Mouse (Mus musculus) right cerebral cortex, postnatal 10 days (tissue): ENCODE measurements around the gene Lgalsl.

Experiments used
- DNase-seq, 2 experiments: peaks; one replicate each; pipeline ENCODE4 v3.0.0; 2021; ENCODE audit warnings: low spot score in 2 of 2

The Lgalsl gene

DNA sequence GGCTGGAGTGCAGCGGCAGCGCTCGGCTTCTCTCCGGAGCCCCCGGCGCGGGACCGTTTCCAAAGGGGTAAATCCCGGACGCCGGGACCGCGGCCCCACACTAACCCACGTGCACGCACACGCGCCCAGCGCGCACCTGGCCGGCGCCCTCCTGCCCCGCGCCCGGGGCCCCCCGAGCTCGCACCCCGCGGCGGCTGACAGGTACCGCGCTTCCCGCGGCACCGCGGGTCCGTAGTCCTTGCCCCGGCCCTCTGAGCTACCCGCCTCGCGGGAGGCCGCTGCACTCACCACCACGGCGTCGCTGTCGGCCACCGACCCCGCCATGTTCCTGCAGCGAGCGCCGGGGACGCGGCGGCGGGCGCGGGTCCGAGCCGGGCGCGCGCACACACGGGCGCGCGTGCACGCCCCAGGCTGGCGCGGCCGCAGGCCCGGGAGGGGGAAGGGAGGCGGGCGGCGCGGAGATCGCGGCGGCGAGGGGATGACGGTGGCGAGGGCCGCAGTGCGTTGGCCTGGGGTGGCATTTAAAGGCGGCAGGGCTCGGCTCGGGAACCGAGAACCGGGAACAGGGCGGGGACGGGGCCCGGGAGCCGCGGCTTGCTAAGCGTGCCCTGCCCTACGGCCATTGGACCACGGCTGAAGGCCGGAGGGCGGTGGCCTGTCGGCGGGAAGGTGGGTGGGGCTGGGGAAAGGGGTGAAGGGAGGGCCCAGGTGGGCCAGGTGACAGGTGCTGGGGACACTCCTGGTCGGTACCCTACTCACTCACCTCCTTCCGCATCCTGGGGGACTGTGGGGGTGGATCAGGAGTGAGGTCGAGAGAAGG, at the start of gene Lgalsl:
TSS of gene Lgalsl (minus strand) at position 371 of the 820 bp plus-strand sequence.
- DNase-seq, result peak; percentile 78 to 82

DNA sequence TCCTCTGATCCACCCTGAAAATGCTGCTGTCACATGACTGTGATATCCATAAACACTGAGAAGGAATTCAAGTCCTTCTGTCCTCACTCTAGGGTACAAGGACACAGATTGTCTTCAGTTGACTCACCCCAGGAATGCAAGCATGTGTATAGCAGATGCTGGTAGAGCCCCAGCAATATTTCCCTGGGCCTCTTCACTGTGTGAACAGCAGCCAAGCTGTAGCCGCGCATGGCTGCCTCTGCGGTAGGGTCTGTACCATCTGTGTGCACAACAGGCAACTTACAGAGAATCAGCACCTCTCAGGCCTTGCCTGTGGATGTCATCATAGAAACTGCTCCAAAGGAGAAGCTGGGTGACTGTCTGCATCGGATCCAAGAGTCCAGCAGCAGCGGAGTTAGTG, 47.8 kb upstream of the Lgalsl start:
- DNase-seq, result no peak

DNA sequence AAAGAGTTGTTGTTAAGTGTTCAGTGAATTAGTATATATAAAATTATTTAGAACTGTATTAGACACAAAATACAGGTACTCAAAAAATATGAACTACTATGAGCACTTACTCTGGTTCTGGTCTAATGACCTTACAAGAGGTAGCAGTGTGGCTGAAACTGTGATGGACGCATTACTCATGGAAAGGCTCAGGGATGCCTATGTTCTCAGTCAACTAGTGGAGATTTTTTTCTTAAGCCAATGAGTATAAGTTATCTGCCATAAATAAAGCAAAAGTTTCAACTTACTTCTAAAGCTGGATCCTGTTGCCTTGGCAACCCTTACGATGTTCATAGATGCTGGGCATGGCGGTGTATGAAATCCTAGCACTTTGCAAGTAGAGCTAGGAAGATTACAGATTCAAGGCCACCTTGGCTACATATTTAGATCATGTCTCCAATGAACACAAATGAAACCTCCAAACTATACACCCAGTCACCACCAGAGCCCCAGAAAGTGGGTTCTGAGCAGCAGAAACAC, 46.8 kb upstream of the Lgalsl start:
- DNase-seq, result peak; percentile 55 to 76

DNA sequence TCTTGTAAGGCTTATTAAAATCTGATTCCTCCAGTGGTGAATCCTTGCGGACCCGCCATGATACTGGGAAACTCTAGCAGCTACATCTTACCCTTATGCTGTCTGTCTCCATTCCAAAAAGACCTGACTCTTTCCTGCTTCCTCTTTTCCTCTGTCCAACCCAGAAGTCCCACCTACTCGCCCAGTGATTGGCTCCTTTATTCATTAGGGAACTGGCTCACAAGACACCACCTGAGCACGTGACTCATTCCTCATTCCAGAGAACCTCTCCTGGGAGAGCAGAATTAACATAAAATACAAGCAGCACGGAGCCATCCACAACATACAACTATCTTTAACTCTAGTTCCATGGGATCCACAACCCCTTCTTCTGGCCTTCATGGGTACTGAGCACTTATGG, 42.5 kb upstream of the Lgalsl start:
- no peak for DNase-seq

DNA sequence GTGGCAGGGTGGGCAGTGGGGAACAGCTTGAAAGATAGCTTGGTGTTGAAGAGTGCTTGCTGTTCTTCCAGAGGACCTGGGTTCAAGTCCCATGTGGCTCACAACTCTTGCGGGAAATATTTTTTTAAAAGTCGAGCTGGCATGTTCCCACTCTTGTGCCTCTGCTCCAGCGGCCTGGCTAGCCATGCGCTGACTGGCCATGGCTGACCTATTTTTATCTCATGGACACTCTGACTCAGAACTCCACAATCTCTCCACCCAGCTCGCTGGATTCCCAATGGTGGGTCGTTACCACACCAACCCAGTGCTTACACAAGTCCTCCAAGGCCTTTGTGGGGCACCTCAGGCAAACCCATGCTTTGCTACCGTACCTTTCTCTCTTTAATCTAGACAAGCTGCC, 42.1 kb upstream of the Lgalsl start:
- DNase-seq, result no peak

DNA sequence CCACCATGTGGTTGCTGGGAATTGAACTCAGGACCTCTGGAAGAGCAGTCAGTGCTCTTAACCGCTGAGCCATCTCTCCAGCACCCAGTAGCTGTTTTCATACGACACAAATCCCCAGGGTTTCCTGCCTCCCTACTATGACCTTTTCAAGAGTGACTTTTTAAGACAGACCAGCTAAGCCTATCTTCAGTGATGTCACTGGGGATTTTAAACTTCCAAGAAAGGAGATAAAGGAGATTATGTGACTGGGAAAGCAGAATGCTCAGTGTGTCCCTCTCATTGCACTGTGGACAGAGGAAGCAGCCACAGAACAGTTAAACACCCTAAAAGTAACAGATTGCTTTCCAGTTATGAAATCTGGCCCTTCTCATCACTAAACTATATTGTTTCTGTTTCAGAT, 41.6 kb upstream of the Lgalsl start:
- no peak for DNase-seq

DNA sequence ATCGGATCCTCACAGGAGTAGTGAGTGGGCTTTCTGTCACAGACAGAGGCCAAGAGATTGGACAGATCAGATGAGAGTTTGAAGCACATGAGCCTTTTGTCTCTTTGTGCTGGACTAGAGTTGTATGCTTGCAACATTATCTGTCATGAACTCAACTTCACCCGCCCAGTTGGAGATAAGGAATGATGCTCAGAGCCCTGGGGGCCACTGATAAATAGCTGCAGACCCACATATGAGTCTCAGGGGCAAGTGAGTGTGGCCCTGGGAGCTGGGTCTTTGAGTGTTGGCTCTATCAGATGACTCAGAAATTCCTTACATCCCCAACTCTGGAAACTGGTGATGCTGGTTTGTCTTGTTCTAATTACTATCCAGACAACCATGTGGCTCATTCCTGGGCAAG, 39.1 kb upstream of the Lgalsl start:
- DNase-seq, result no peak

DNA sequence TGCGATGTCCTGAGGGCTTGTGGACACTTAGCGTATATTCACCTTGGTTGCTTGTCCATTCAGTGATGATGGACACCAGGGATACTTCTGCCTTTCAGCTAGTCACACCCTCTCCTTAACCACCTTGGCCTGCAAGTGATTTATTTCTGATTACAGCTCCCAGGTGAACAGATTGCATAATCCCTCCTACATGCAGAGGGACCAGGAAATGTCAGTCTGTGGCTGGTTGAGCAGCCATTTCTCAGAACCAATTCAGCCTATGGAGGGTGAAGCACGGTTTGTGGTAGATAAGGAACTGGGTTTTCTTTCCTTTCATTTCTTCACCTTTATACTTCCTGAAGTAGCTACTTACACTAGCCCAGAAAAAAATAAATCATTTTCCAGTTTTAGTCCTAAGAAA, 34.6 kb upstream of the Lgalsl start:
- DNase-seq, result no peak

DNA sequence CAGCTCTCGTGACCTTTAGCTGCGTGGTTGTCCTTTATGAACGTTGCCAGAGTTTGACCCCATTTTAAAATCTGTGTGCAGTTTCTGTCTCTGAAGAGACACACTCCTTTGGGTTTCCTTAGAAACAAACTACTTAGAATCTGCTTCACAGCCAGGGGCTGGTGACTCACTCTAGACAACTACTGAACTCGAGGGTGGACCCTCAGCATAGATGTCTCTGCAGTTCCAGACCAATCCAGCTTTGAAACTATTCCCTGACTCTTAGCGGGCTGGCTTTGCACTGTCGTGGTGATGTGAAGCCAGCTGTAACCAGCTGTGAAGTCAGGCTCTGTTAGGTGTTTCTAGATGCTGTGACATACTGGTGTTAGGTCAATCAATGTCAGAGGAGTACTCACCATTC, 33.8 kb upstream of the Lgalsl start:
- DNase-seq, result no peak

DNA sequence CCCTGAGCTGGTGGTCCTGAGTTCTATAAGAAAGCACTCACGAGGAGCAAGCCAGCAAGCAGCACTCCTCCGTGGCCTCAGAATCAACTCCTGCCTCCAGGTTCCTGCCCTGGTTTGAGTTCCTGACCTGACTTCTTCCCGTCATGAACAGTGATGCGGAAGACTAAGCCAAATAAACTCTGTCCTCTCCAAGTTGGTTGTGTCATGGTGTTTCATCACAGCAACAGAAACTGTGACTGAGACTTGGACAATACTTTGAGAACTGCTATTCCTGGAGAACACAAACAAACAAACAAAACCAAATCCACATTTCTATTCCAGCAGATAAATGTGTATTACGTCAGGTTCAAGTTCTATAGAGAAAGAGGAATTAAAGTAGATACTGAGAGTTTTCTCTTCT, 31.2 kb upstream of the Lgalsl start:
- no peak for DNase-seq

DNA sequence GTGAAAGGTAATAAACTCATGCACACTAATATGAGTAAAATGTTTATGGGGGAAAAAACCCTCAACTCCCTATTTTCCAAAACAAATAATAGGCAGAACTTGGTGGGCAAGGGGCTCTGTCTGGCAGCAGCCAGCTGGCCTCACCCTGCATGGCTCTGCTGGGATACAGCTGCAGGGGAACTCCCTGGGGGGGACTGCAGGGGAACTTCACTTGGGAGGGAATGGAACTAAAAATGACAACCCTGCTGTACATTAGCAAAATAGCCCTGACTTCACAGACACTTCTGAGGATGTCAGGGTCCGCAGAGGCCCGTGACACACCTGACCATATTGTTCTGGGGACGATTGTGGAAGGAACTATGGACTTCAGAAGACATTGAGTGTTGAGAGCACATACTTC, 29.5 kb upstream of the Lgalsl start:
- DNase-seq, result no peak

DNA sequence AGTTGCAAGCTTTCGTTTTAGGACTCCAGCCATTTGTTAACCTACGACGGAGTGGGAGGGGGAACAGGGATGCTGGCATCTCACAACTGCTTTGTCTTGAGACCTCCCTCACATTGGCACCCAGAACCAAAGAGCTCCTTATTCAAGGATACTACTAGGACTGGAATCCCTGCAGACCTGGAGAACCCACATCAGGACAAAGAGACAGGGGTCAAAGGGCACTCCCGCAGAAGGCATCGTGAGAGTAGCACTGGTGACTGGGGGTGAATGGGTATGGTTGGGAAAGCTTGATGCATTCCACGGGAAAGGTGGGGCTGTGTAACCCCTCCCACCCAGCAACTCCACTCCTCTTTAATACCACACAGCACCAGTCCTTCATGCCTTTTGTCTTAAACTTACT, 29.0 kb upstream of the Lgalsl start:
- DNase-seq, result no peak

DNA sequence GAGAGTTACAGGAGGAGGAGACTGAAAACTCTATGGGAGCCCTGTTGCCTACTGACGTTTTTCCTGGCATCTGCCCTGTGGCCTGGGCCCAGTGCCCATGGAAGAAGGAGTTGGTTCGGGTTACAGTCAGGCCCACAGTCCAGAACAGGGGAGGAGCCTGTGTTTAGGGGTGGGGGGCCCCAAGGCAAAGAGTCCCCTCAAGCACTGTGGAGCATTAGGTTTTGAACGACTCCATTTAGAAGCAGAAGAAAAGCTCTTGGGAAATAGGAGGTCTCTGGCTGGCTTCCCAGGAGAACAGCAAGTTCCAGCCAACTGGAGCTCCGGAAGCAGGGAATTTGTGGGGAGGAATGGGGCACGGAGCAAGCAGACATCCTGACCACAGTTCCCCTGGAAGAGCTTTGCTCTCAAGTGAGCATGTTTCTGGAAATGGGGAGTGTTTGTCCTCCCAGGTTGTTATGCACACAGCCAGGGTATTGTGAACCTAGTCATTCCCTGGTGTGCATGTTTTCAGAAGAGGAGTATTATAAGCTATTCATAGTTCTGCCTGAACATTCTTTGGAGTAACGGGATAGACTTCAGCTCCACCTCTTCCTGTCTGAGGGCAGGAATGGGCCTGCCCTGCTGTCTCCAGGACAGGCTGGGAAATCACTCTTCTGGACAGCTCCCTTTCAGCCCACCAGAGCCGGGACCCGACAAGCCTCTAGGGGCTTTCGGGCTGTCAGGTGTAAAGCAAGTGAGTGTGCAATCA, 28.2 kb upstream of the Lgalsl start:
- peak; percentile 94 for DNase-seq

DNA sequence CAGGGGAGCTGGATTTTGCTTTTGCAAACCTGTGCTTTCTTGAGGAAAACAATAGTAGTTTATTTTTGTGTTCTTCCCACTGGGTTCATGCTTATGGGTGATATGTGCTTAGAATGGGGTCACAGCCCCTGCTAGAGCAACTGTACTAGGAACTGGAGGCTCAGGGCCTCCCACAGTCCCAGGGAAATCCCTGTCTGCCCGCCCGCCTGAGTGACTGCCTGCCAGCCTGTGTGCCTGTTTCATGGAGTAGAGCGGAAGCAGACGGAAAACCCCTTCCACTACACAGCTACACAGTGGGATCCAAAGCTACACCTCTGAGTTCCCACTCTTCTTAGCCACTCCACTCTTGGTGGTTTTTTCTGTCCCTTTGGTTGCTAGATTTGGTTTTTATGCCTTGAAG, 27.1 kb upstream of the Lgalsl start:
- no peak for DNase-seq

DNA sequence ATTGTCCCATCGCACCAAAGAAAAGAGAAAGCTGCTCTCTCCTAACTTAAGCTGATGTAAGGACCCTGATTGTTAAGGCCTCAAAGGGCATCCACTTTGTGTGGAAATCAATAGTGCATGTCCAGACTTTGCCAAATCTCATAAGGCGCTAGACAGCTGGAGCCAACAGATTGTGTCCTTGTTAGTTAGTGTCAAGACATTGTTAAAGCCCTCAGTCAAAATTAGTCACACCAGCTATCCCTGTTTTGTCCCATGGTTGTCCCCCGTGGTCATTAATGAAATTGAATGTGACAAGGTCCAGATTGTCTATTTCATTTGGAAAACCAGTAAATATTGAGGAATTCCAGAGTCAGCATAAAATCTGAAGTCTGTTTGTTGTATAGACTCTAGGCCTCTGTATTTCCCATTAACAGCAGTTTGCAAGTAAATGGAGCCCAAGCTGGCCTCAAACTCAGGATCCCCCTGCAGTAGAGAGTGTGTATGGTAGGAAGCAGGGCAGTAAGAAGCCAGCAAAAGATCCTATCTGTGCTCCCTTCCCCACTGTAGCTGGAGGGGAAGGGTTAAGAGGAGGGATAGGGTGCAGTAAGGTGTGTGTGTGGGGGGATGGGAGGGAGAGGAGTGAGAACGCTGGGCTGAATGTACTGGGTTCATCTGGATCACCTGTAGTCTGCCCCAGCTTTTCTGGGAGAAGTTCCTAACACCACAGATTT, 23.3 kb upstream of the Lgalsl start:
- DNase-seq, result no peak

DNA sequence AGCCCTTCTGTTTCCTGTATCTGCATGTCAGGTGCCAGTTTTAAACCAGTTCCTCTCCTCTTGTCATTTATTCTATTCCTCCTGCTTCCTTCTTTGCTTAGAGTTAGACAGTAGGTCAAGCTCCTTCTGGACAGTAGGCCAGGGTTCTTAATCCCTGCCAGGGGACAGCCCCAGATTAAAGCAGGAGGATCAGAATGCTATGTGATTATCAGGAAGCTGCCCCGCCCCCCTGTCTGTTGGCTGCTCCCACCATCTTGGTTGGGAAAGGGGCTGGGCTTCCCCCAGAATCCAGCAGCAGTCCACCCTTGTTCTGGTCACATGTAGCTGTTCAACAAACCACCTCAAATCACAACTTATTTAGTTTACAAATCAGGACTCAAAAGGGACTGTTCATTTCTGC, 19.3 kb upstream of the Lgalsl start:
- DNase-seq, result no peak

DNA sequence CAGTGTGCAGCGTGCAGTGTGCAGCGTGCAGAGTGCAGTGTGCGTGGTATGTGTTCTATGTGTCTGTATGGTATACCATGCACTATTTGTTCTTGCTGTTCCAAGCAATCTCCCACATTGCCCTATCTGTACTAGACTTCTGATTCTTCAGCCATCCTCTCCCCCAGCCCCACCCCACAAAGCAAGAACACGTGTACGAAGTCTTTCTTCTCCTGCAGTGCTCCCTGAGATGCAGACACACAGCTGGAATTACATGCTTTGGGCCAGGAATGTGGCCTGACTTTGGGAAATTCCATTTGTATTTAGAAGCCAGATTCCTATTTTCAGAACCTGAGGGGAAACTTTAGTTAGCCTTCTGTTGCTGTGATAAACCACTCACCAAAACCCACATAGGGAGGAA, 18.5 kb upstream of the Lgalsl start:
- no peak for DNase-seq

DNA sequence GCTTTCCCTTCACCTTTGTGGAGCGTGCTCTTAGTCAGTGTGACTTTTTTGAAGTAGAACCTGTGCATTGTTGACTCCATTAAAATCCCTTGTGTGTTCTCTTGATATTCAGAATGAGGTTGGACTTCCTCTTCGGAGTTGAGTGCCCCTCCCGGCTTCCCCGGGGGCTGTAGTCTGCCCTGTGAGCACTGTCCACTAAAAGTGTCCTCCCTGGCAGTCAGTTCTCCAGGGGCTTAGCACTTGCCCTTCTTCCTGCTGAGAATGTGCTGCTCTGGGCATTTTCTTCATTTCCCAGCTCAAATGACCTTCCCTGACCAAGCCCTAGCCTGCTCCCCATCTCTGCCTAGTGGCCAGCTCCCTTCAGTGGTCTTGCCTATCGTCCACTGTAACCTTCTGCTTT, 6.5 kb upstream of the Lgalsl start:
- no peak for DNase-seq

DNA sequence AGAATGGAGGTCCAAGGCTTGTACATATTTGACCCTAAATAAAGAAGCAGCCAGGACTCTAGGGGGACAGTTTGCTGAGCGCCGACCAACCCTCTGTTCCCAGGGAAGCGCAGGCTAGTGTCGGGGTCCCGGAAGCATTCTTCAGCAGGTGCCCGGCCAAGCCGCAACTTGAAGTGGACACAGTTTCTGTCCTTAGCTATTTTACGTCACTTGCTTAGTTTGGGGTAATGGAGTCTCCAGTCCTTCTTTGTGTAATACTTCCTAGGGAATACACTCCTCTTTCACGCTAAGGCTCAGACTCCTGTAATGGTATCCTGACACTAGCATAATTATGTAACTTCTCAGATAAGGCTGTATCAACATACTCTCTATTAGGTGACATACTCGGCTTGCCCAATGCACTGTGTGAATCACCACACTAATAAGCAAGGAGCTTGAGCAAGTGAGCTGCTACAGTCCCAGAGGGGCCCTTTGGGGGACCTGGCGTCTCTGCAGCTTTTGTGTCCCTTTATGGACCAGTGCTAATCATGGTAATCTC, 813 bp upstream of the Lgalsl start:
- DNase-seq, result no peak

DNA sequence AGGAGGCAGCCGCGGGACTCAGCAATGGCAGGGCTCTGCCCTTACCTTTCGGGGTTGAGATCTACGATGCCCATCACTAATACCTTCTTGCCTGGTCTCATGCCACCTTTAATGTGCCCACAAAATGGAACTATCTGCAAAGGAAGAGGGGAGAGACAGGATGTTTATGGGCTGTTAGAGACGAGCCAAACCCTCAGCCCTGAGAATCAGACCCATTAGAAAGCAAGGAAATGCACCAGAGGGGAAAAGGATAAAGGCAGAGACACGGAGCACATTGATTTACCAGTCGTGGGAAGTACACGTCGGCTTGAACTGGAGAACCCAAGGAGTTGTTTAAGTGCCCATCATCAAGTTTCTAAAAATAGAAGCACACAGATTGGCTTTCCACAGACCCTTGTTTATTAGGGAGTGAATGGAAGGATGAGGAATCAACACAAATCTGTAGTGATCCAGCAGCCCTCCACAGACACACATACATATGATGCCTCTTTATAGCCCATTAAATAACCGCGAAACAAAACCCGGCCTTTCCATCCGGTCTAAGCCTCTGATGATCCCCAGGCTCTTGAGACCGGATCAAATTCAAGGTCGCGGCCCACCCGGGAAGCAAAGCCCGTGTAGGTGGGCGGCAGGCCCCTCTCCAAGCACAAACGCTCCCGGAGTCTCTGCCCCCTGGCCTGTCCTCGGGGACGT, 717 bp downstream of the Lgalsl start:
- peak in 1 of 2 experiments; percentile 36 for DNase-seq

DNA sequence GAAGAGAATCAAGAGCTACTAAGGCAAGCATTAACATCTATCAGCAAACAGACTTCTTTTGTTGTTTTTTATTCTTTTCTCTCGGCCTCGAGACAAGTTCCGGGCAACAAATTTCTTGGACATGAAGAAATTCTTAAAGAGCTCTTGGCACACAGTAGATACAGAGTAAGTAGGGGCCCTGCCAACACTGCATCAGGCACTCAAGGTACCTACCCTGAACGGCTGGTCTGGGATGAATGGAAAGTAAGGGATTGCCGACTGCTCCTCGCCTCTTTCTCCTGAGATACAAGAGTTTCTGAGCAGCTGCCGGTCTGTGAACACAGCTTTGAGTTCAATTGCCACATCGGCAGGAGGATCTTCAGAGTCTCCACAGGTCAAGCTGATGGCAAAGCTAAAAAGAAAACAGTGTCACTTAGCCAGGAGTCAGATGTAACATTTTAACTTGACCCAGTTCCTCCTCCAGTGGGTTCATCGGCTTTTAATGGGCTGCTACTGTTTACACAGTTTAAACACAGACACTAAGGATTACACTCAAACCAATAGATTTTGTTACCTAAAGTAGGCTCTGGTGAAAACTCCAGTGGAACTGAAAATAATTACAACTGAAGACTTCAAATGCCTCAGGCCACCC, 1.7 kb downstream of the Lgalsl start:
- peak; percentile 30 to 36 for DNase-seq
